18 mouse cellular contexts compared by ENCODE assay signal in the genomic region with DNA sequence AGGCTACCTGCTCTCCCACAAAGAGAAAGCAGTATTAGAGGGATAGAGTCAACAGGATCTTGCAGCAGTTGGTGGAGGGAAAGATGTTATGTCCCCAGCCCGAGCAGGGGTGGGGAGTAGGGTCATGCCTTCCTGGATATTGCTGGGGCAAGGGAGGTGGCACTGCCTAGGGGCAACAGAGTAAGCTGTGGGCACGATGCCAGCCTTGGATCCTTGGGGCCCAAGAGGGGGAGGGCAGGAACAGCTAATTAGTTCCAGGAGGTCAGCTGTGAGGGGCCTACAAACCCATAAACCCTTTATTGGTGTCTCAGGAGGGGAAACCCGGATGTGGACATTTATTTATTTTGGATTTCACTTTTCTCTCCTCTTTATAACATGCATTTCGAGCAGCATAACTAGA. TPM values are rescaled to one million over a fixed set of nuclear protein-coding genes. Genes with fewer than 3 reads are reported as not detected.
DNase-seq lines count a peak whose midpoint lies in the region; ATAC-seq and TF ChIP-seq lines count a peak whose summit lies in the region.
"Had no signal": no experiment of that assay in that cellular context is flagged by ENCODE, and none has a peak within 500 bp of the region (broad histone marks: within the 10 kb centered on the region; RNA-seq: fewer than 3 reads in every experiment).

No protein-coding gene starts in this region.

- H3K27ac ChIP-seq in kidney, postnatal 0 days = peak overlapping the region; percentile 9; the same call in 1 of the 2 replicates
- H3K27ac ChIP-seq: liver, embryonic 15.5 days; midbrain, embryonic 12.5 days had no signal

- H3K4me1 ChIP-seq in kidney, postnatal 0 days (replicated peaks; ENCODE audit: insufficient read depth, low read length) = peaks cover 19% of the 10 kb centered on the region
- H3K4me1 ChIP-seq: liver, embryonic 15.5 days; midbrain, embryonic 12.5 days had no signal

- no peak overlapping the region for H3K9ac ChIP-seq in kidney, postnatal 0 days (ENCODE audit: low read depth, low read length)
- H3K9ac ChIP-seq: liver, embryonic 15.5 days; midbrain, embryonic 12.5 days had no signal

- H3K36me3 ChIP-seq in kidney, postnatal 0 days (ENCODE audit: insufficient read depth, low read length) = no peaks in the 10 kb centered on the region
- H3K36me3 ChIP-seq: liver, embryonic 15.5 days; midbrain, embryonic 12.5 days had no signal

- ATAC-seq in kidney, postnatal 0 days (replicated peaks; ENCODE audit: low FRiP score, low read depth) = no peak
- ATAC-seq: activated CD4-positive, CD25-positive, alpha-beta regulatory T cell, adult 4 months had no signal

- no peak overlapping the region for H3K4me2 ChIP-seq in kidney, postnatal 0 days (ENCODE audit: low read length)
- H3K4me2 ChIP-seq: liver, embryonic 15.5 days; midbrain, embryonic 12.5 days had no signal

- TF ChIP-seq CTCF in kidney, postnatal 0 days (IDR thresholded peaks at IDR 0.05; ENCODE audit: low read depth) = no peak

- H3K9me3 ChIP-seq in kidney, postnatal 0 days (replicated peaks; ENCODE audit: low read length) = no peaks in the 10 kb centered on the region
- H3K9me3 ChIP-seq: liver, embryonic 15.5 days; midbrain, embryonic 12.5 days had no signal

- 11% methylated on average over 4 of the region's 4 CpGs for WGBS in kidney, postnatal 0 days

- peak; percentile 23 for DNase-seq in embryo, embryonic 11 days
- DNase-seq in embryo, embryonic 10.5 days (ENCODE audit: low spot score) = no peak
- DNase-seq in kidney, postnatal 0 days (ENCODE audit: low spot score) = peak; percentile 49
- no peak for DNase-seq in kidney, adult 9 months
- DNase-seq in NIH3T3 (ENCODE audit: low read depth) = peak; percentile 72
- DNase-seq in kidney, postnatal 25 days = peak; percentile 49 to 57
- no peak for DNase-seq in layer of hippocampus, adult 8-10 months (ENCODE audit: low spot score in 2 of 2)
- no peak for DNase-seq in adrenal gland, adult 2 months
- DNase-seq: cerebellum, adult 18-20 months; gastrocnemius, postnatal 10 days; lung, postnatal 4 days; right cerebral cortex, postnatal 14 days had no signal

- H3K27me3 ChIP-seq in kidney, postnatal 0 days (ENCODE audit: insufficient read depth, low read length) = no peaks in the 10 kb centered on the region

- no peak overlapping the region for H3K4me3 ChIP-seq in kidney, postnatal 0 days (replicated peaks; ENCODE audit: low read depth, low read length)
- H3K4me3 ChIP-seq: erythroblast, embryonic 14.5 days; liver, embryonic 15.5 days; midbrain, embryonic 12.5 days had no signal

RNA-seq across cellular contexts. Expression of gene Sned1, which starts 10.4 kb away (rescaled TPM):
- 5.1 and 6.1 TPM in 2 replicates for polyA plus RNA-seq in kidney, postnatal 0 days (2015; fragmentation: Nextera tagmentation; extraction: Ambion mirVana)
- total RNA-seq in layer of hippocampus, adult 8-10 months (2022) = 10 to 100 TPM in 3 of 4 experiments, 1 to 10 TPM in 1; 9.9 to 13.5 (median 12.4) TPM
- total RNA-seq in adrenal gland, adult 2 months (2021) = 10 to 100 TPM; 13.8 to 18.6 TPM
- 30.9 and 34.9 TPM in 2 replicates for polyA plus RNA-seq in adrenal gland, adult 2 months (2012; rRNA removed)
- polyA plus RNA-seq: erythroblast, embryonic 14.5 days had no signal

RNA-seq across cellular contexts. Expression of gene Crocc2, which starts 56.7 kb away (rescaled TPM):
- 0.06 and 0.14 TPM in 2 replicates for polyA plus RNA-seq in kidney, postnatal 0 days (2015; fragmentation: Nextera tagmentation; extraction: Ambion mirVana)
- under 1 TPM; 0.27 to 0.72 (median 0.37) TPM for total RNA-seq in layer of hippocampus, adult 8-10 months (2022)
- total RNA-seq in adrenal gland, adult 2 months (2021) = not detected
- polyA plus RNA-seq in adrenal gland, adult 2 months (2012; rRNA removed) = 0.02 TPM in 1 of 2 replicates, not detected in the other
- total RNA-seq: CH12.LX; common myeloid progenitor, adult 5-6 weeks had no signal
- polyA plus RNA-seq: activated CD4-positive, CD25-positive, alpha-beta regulatory T cell, adult 4 months; erythroblast, embryonic 14.5 days; liver, embryonic 15.5 days had no signal

Comparison
In these comparisons a context has a peak if more than half of its experiments do, and no peak if none do; other contexts are left out.
1. DNase-seq: peak in embryo, embryonic 11 days (single experiment), kidney, postnatal 0 days (single experiment), NIH3T3 (single experiment) and kidney, postnatal 25 days (2 of 2); none in embryo, embryonic 10.5 days (single experiment), kidney, adult 9 months (single experiment), layer of hippocampus, adult 8-10 months (0 of 2) and adrenal gland, adult 2 months (single experiment).